Mouse (Mus musculus): ENCODE measurements at regions not wholly inside any gene's neighbourhood (a gene's known extent, or its start where the extent isn't known, plus 50 kb on each side); places are given as distances from the start of the nearest gene placed in this dataset.

DNA sequence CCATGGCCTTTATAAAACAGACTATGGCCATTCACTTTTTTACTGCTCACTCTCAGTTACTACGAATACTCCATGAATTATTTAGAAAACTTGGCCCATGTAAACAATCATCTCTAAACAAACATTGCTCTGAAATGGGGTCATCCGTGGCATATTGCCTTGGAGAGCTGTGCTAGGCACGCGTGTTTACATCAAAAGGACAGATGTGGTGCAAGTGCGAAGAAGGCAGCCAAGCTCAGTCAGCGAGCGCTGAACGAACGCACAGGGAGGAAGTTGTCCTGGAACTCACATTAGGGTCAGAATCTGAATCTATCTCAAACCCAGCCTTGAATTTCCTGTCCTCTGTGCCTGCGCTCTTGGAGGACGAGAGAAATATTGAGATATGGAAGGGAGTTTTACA lies 402.3 kb downstream of the Rapgef2 start:
- ATAC-seq (no peak), DNase-seq (no peak)
- H3K9me3 ChIP-seq (ENCODE audit: low read length) = no peaks in the 10 kb centered on the region
- H3K27ac ChIP-seq (ENCODE audit: low read depth, low read length) = no peak overlapping the region
- no peaks in the 10 kb centered on the region for H3K4me1 ChIP-seq (ENCODE audit: insufficient read depth)
- no peak overlapping the region for H3K4me2 ChIP-seq (ENCODE audit: low read depth)
- H3K27me3 ChIP-seq (ENCODE audit: insufficient read depth, low read length) = no peaks in the 10 kb centered on the region
- H3K36me3 ChIP-seq (ENCODE audit: insufficient read depth) = no peaks in the 10 kb centered on the region
- H3K9ac ChIP-seq = no peak overlapping the region
- H3K4me3 ChIP-seq (ENCODE audit: low read depth, low read length) = no peak overlapping the region
- WGBS = 89% methylated on average over 11 of the region's 11 CpGs
- TF ChIP-seq CTCF (IDR thresholded peaks at IDR 0.05; ENCODE audit: low read depth) = no peak

GRCm38 (mm10) chr3:78880072-78880471 lies 406.2 kb downstream of the Rapgef2 start:
- no peak overlapping the region for H3K27ac ChIP-seq (ENCODE audit: low read depth, low read length)
- H3K4me2 ChIP-seq (ENCODE audit: low read depth) = no peak overlapping the region
- H3K9ac ChIP-seq = no peak overlapping the region
- no peaks in the 10 kb centered on the region for H3K9me3 ChIP-seq (ENCODE audit: low read length)
- H3K4me1 ChIP-seq (ENCODE audit: insufficient read depth) = no peaks in the 10 kb centered on the region
- DNase-seq = no peak
- no peak for ATAC-seq
- no peaks in the 10 kb centered on the region for H3K36me3 ChIP-seq (ENCODE audit: insufficient read depth)
- no peaks in the 10 kb centered on the region for H3K27me3 ChIP-seq (ENCODE audit: insufficient read depth, low read length)
- no peak for TF ChIP-seq CTCF (IDR thresholded peaks at IDR 0.05; ENCODE audit: low read depth)
- 84% methylated on average over 13 of the region's 13 CpGs for WGBS
- no peak overlapping the region for H3K4me3 ChIP-seq (ENCODE audit: low read depth, low read length)

GRCm38 (mm10) chr3:78877323-78877722 lies 409.0 kb downstream of the Rapgef2 start:
- H3K9me3 ChIP-seq (ENCODE audit: low read length) = no peaks in the 10 kb centered on the region
- H3K4me3 ChIP-seq (ENCODE audit: low read depth, low read length) = no peak overlapping the region
- 14% methylated on average over 3 of the region's 3 CpGs for WGBS
- no peak for DNase-seq
- H3K36me3 ChIP-seq (ENCODE audit: insufficient read depth) = no peaks in the 10 kb centered on the region
- no peak overlapping the region for H3K4me2 ChIP-seq (ENCODE audit: low read depth)
- H3K27ac ChIP-seq (ENCODE audit: low read depth, low read length) = no peak overlapping the region
- no peak overlapping the region for H3K9ac ChIP-seq
- no peaks in the 10 kb centered on the region for H3K4me1 ChIP-seq (ENCODE audit: insufficient read depth)
- TF ChIP-seq CTCF (IDR thresholded peaks at IDR 0.05; ENCODE audit: low read depth) = no peak
- ATAC-seq = no peak
- no peaks in the 10 kb centered on the region for H3K27me3 ChIP-seq (ENCODE audit: insufficient read depth, low read length)

GRCm38 (mm10) chr3:78866896-78867295 lies 419.4 kb downstream of the Rapgef2 start:
- Histone ChIP-seq H3K4me2 (ENCODE audit: low read depth) (no peak overlapping the region), H3K27me3 (ENCODE audit: insufficient read depth, low read length) (no peaks in the 10 kb centered on the region), H3K36me3 (ENCODE audit: insufficient read depth) (no peaks in the 10 kb centered on the region), H3K4me1 (ENCODE audit: insufficient read depth) (no peaks in the 10 kb centered on the region), H3K9me3 (ENCODE audit: low read length) (no peaks in the 10 kb centered on the region), H3K27ac (ENCODE audit: low read depth, low read length) (no peak overlapping the region), H3K4me3 (ENCODE audit: low read depth, low read length) (no peak overlapping the region), H3K9ac (no peak overlapping the region)
- TF ChIP-seq CTCF (IDR thresholded peaks at IDR 0.05; ENCODE audit: low read depth) = no peak
- no peak for ATAC-seq
- WGBS = 51% methylated on average over 1 of the region's 1 CpGs
- no peak for DNase-seq

DNA sequence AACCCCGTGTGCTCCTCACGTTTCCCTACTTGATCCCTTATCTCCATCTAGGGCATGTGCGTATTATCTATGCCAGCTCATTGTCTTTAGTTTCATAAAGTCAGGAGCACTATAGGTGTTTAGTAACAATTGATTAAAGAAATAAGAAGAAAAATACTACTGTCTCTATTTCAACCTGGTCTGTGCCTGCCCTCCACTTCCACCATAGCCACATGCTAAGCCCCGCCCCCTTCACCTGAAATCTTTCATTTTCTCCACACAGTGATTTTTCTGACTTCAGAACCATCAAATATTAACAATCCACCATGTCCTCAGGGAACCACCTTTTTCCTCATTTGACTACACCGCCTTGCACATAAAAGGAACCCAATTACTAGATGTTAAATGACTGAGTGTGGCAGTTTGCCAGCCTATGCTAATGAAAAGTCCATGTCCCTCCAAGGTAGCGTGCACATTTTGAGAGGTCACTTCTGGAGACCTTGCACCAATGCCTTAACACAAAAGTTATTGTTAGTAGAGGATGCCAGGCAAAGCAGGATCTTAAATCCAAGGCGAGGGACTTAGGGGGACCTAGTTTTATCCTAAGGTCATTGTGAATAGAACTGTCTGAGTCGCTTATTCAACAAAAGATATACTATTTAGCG lies 420.1 kb downstream of the Rapgef2 start:
- 42% methylated on average over 9 of the region's 9 CpGs for WGBS

GRCm38 (mm10) chr3:78863005-78863404 lies 423.3 kb downstream of the Rapgef2 start:
- no peak overlapping the region for H3K4me2 ChIP-seq (ENCODE audit: low read depth)
- no peak overlapping the region for H3K9ac ChIP-seq
- H3K4me1 ChIP-seq (ENCODE audit: insufficient read depth) = no peaks in the 10 kb centered on the region
- DNase-seq = no peak
- H3K27ac ChIP-seq (ENCODE audit: low read depth, low read length) = no peak overlapping the region
- H3K9me3 ChIP-seq (ENCODE audit: low read length) = no peaks in the 10 kb centered on the region
- ATAC-seq = no peak
- TF ChIP-seq CTCF (IDR thresholded peaks at IDR 0.05; ENCODE audit: low read depth) = no peak
- no peak overlapping the region for H3K4me3 ChIP-seq (ENCODE audit: low read depth, low read length)
- 88% methylated on average over 2 of the region's 2 CpGs for WGBS
- no peaks in the 10 kb centered on the region for H3K36me3 ChIP-seq (ENCODE audit: insufficient read depth)
- no peaks in the 10 kb centered on the region for H3K27me3 ChIP-seq (ENCODE audit: insufficient read depth, low read length)

More for the DNA sequence above, 420.1 kb downstream of the Rapgef2 start:
- H3K36me3 ChIP-seq (ENCODE audit: insufficient read depth) = no peaks in the 10 kb centered on the region
- ATAC-seq (no peak), DNase-seq (no peak)
- H3K9ac ChIP-seq = no peak overlapping the region
- H3K27ac ChIP-seq (ENCODE audit: low read depth, low read length) = no peak overlapping the region
- TF ChIP-seq CTCF (IDR thresholded peaks at IDR 0.05; ENCODE audit: low read depth) = no peak
- H3K27me3 ChIP-seq (ENCODE audit: insufficient read depth, low read length) = no peaks in the 10 kb centered on the region
- no peak overlapping the region for H3K4me3 ChIP-seq (ENCODE audit: low read depth, low read length)
- H3K4me1 ChIP-seq (ENCODE audit: insufficient read depth) = no peaks in the 10 kb centered on the region
- no peaks in the 10 kb centered on the region for H3K9me3 ChIP-seq (ENCODE audit: low read length)
- no peak overlapping the region for H3K4me2 ChIP-seq (ENCODE audit: low read depth)

DNA sequence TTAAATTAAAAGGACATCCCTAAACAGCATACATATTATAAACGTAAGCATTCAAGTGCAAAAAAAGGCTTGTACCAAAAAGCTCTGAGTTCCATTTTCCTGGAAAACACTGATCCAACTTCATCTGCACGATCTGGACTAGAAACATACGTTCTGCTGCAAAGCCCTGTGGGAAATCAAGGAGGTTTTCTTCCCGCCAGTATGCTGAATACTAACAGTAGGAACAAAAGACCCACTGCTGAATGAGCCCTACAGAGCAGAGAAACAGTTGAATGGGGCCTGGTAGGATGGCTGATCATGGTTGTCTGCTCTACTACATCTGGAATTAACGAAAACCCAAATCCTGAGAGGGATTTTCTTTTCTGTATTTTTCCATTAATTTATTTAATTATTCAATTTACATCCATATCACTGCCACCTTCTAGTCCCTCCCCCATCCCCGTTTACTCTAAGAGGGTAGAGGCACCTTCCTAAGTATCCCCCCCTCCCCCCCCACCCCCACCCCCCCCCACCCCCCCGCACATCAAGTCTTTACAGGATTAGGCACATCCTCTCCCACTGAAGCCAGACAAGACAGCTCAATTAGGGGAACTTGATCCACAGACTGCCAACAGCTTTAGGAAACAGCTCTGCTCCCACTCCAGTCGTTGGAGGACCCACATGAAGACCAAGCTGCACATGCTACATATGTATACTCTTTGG lies 439.5 kb downstream of the Rapgef2 start:
- no peaks in the 10 kb centered on the region for H3K4me1 ChIP-seq (ENCODE audit: insufficient read depth)
- no peak overlapping the region for H3K9ac ChIP-seq
- no peak for ATAC-seq
- no peak overlapping the region for H3K4me2 ChIP-seq (ENCODE audit: low read depth)
- TF ChIP-seq CTCF (IDR thresholded peaks at IDR 0.05; ENCODE audit: low read depth) = no peak
- H3K27ac ChIP-seq (ENCODE audit: low read depth, low read length) = no peak overlapping the region
- no peaks in the 10 kb centered on the region for H3K36me3 ChIP-seq (ENCODE audit: insufficient read depth)
- 24% methylated on average over 7 of the region's 8 CpGs for WGBS
- H3K27me3 ChIP-seq (ENCODE audit: insufficient read depth, low read length) = no peaks in the 10 kb centered on the region
- no peaks in the 10 kb centered on the region for H3K9me3 ChIP-seq (ENCODE audit: low read length)
- no peak for DNase-seq
- no peak overlapping the region for H3K4me3 ChIP-seq (ENCODE audit: low read depth, low read length)

Measured in forebrain, postnatal 0 days (tissue).